Mouse (Mus musculus) stomach, embryonic 16.5 days (tissue): Measurements from ENCODE around the gene Zfp523. TPM values are rescaled to one million over a fixed set of nuclear protein-coding genes. Genes with fewer than 3 reads are reported as not detected.

Source experiments
- polyA plus RNA-seq: library from polyadenylated mRNA; unstranded; fragments of >200 nt; fragmentation: Nextera tagmentation; extraction: Ambion mirVana; gene quantifications from 2 replicates; pipeline ENCODE4 v1.2.1, GENCODE M21; 2015

The Zfp523 gene
- polyA plus RNA-seq, 1 experiment from 2014 or later, result 27.5 TPM

Other genes with a start within 250 kb of the Zfp523 start
- gene Tcp11, start 96.5 kb upstream of the Zfp523 start, polyA plus RNA-seq, result 1.1 and 1.9 TPM in 2 replicates
- 1.3 and 2.5 TPM in 2 replicates for gene Scube3, start 35.0 kb upstream of the Zfp523 start, polyA plus RNA-seq
- 8.5 and 8.8 TPM in 2 replicates for gene Def6, start 30.6 kb downstream of the Zfp523 start, polyA plus RNA-seq
- gene Ppard, start 55.6 kb downstream of the Zfp523 start, polyA plus RNA-seq, result 2.8 and 3.0 TPM in 2 replicates
- gene Fance, start 136.4 kb downstream of the Zfp523 start, polyA plus RNA-seq, result 19.0 and 20.4 TPM in 2 replicates
- gene Rpl10a, start 151.3 kb downstream of the Zfp523 start, polyA plus RNA-seq, result 538 and 564 TPM in 2 replicates
- gene Tead3, start 173.7 kb downstream of the Zfp523 start, polyA plus RNA-seq, result 11.8 and 12.3 TPM in 2 replicates
- 4.6 and 5.4 TPM in 2 replicates for gene Tulp1, start 188.1 kb downstream of the Zfp523 start, polyA plus RNA-seq